Mouse (Mus musculus) heart, postnatal 0 days (tissue): ENCODE data around the gene Hsd17b14. TPM values are rescaled to one million over a fixed set of nuclear protein-coding genes. Genes with fewer than 3 reads are reported as not detected.

Experiments used
- ATAC-seq: fragments of 200-750 bp; cut with Nextera tagmentation; 2 replicates; pipeline ENCODE4 v1.8.0; 2017; ENCODE audit warnings: low read depth, moderate number of reproducible peaks, moderate library complexity; ENCODE audit not compliant: insufficient read depth
- DNase-seq: peaks from one replicate; pipeline ENCODE4 v3.0.0-alpha.2; 2016; ENCODE audit warnings: low spot score
- H3K27ac ChIP-seq: fragments of 300-500 bp; sonication (generic); 2 replicates; pipeline ENCODE4 v1.5.1; 2014; ENCODE audit warnings: low read depth, mild to moderate bottlenecking
- H3K27me3 ChIP-seq: fragments of 300-500 bp; sonication (generic); 2 replicates; pipeline ENCODE4 v1.6.1; 2014; ENCODE audit warnings: low read length, mixed read lengths; ENCODE audit not compliant: control insufficient read depth, insufficient read depth
- H3K36me3 ChIP-seq: fragments of 300-500 bp; sonication (generic); replicated peaks from 2 replicates; pipeline ENCODE4 v1.6.1; 2014; ENCODE audit warnings: low read length, mixed read lengths; ENCODE audit not compliant: control insufficient read depth, insufficient read depth
- H3K4me1 ChIP-seq: fragments of 300-500 bp; sonication (generic); 2 replicates; pipeline ENCODE4 v1.6.1; 2014; ENCODE audit warnings: antibody characterized with exemption; ENCODE audit not compliant: control insufficient read depth, insufficient read depth
- H3K4me2 ChIP-seq: fragments of 300-500 bp; sonication (generic); 2 replicates; pipeline ENCODE4 v1.6.1; 2014; ENCODE audit warnings: low read depth, mild to moderate bottlenecking, low read length, moderate library complexity
- H3K4me3 ChIP-seq: fragments of 300-500 bp; sonication (generic); 2 replicates; pipeline ENCODE4 v1.5.1; 2014; ENCODE audit warnings: low read depth, low read length
- H3K9ac ChIP-seq: fragments of 300-500 bp; sonication (generic); replicated peaks from 2 replicates; pipeline ENCODE4 v1.6.1; 2014; ENCODE audit warnings: low read depth, low read length, mixed read lengths
- H3K9me3 ChIP-seq: fragments of 300-500 bp; sonication (generic); replicated peaks from 2 replicates; pipeline ENCODE4 v1.6.1; 2016; ENCODE audit warnings: low read length; ENCODE audit not compliant: control insufficient read depth
- CTCF ChIP-seq: IDR thresholded peaks from 2 replicates; pipeline ENCODE4 v1.5.1; 2016; ENCODE audit warnings: antibody characterized with exemption, control low read depth, low read depth
- EP300 ChIP-seq: IDR thresholded peaks from 2 replicates; pipeline ENCODE4 v1.6.1; 2016; ENCODE audit warnings: antibody characterized with exemption, low read depth
- WGBS: fragments of 180-500 bp; shearing (Covaris S2); extraction: QIAGEN DNeasy Blood & Tissue Kit; methylation state at CpG from one replicate; pipeline ENCODE4 v1.1.7; 2014; 5-methylcytosine and 5-hydroxymethylcytosine counted together
- polyA plus RNA-seq: library from polyadenylated mRNA; unstranded; fragments of >200 nt; fragmentation: Nextera tagmentation; extraction: Ambion mirVana; gene quantifications from 2 replicates; pipeline ENCODE4 v1.2.1, GENCODE M21; 2015
- total RNA-seq: library from RNA; depleted of rRNA; stranded (reverse); fragments of >200 nt; gene quantifications from 2 replicates; pipeline ENCODE4 v1.2.3, GENCODE M21; 2014; ENCODE audit warnings: low replicate concordance; rRNA removed

The Hsd17b14 gene
- total and polyA plus RNA-seq, 2 experiments from 2014 or later = 0.11 TPM; not detected in 1

DNA sequence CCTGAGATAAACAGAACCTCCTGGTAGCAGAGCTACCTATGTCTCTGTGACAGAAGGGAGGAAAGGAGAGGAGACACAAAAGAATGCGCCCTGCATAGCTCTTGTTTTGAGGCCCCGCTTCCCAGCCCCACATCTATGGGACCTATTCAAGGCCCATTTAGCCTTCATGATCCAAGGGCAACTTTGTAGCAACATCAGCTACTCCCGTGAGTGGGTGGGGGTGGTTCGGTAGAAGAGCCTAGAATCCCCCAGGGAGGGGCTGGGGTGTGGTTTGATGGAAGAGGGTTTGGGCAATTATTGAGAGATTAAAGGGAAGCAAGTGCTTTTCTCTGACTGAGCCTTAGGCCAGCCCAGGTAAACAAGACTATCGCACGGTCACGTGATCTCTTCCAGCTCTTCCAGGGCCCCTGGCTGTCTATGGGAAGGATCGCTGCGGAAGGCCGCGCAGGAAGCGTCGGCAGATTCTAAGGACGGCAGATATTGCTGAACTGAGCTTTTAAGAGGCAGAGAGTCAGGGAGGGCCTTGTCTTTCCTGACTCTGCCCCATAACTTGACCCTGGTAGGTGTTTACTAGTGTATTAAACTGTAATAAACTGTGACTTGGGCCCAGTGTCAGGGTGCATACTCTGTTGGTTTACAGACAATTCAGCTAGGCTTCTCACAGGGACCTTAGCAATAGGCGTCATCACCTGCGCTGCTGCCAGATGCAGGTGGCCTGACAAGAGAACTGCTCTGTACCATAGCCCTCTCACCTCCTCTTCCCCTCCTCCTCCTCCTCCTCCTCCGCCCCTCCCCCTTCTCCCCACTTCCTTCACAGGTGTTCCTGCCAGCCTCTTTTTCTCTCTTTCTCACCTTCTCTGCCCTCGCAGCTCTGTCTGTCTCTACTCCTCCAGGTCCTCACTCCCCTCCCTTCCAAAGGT, 44.5 kb downstream of the Hsd17b14 start:
- DNase-seq (no peak), ATAC-seq (no peak)
- no peak for TF ChIP-seq CTCF
- no peak for TF ChIP-seq EP300
- Histone ChIP-seq H3K9me3 (no peaks in the 10 kb centered on the region), H3K27me3 (no peaks in the 10 kb centered on the region), H3K4me1 (no peaks in the 10 kb centered on the region; the same call in 1 of the 2 replicates), H3K9ac (no peak overlapping the region), H3K27ac (no peak overlapping the region), H3K4me2 (no peak overlapping the region), H3K36me3 (no peaks in the 10 kb centered on the region), H3K4me3 (no peak overlapping the region)
- WGBS = 43% methylated on average over 18 of the region's 18 CpGs

DNA sequence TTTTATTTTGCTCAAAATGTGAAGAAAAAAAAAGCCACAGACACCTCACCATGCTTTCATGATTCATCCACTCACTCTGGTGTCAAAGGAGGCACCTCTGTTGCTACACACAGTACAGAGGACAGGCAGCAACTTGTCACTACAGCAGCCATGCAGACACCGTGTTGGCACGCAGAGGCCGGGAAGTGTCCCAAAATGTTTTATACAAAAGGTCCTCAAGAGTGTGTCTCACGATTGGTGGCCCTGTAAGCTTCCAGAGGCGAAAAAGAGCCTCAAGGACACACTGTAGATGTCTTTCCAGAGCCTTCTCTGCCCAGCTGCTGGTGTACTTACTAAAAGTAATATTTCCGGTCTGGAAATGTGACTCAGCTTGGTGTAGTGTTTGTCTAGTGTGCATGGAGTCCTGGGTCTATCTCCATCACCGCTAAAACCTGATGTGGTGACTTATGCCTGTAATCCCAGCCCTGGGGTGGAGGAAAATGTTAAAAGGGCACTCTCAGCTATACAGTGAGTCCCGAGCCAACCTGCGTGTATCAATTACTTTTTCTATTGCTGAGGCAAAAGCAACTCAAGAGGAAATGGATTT, 51.1 kb downstream of the Hsd17b14 start:
- no peaks in the 10 kb centered on the region for H3K9me3 ChIP-seq
- 68% methylated on average over 9 of the region's 9 CpGs for WGBS
- DNase-seq (no peak), ATAC-seq (no peak)
- no peak overlapping the region for H3K9ac ChIP-seq
- H3K4me1 ChIP-seq = no peaks in the 10 kb centered on the region
- H3K36me3 ChIP-seq = no peaks in the 10 kb centered on the region
- no peak overlapping the region for H3K4me3 ChIP-seq
- no peak overlapping the region for H3K4me2 ChIP-seq
- no peak overlapping the region for H3K27ac ChIP-seq
- H3K27me3 ChIP-seq = no peaks in the 10 kb centered on the region
- TF ChIP-seq CTCF = no peak
- no peak for TF ChIP-seq EP300

DNA sequence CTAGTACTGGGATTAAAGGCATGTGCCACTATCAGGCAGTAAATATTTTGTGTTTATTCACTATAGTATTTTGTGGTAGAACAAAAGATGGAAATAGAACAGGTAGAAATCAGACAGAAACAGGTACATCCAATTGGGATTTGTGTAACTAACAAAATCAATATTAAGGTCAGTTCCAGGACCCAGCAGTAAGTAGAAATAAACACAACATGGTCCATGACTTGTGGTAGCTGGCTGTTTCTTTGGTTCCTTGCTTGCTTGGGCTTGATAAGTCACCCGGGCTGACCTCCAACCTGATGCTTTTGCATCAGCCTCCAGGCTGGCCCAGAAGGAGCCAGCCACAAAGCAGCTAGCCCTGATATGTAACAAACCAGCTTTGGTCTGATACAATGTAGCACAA, 54.8 kb downstream of the Hsd17b14 start:
- H3K9ac ChIP-seq = no peak overlapping the region
- H3K9me3 ChIP-seq = no peaks in the 10 kb centered on the region
- TF ChIP-seq CTCF = no peak
- TF ChIP-seq EP300 = no peak
- no peak overlapping the region for H3K4me3 ChIP-seq
- no peaks in the 10 kb centered on the region for H3K4me1 ChIP-seq
- no peak overlapping the region for H3K4me2 ChIP-seq
- no peak for DNase-seq
- WGBS = 48% methylated on average over 1 of the region's 1 CpGs
- H3K27me3 ChIP-seq = no peaks in the 10 kb centered on the region
- no peak for ATAC-seq
- no peak overlapping the region for H3K27ac ChIP-seq
- H3K36me3 ChIP-seq = no peaks in the 10 kb centered on the region

DNA sequence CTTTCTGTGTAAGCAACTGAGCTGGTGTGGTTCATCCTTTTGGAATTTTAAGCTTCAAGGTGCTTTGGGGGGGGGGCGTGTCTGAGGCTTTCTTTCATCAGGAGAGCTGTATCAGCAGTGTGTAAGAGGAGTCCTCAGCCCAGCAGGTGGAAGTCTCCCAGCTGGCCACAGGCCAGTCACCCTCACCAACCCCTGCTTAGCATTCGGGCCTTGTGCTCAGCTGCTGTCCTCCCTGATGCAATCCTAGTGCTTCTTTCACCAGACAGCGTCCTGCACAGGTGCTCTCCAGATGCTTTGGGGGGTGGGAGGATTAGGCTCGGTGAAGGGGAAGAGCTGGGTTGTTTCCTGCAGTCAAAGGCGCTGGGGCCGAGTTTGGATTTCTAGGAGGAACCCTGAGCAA, 61.6 kb downstream of the Hsd17b14 start:
- Histone ChIP-seq H3K4me3 (no peak overlapping the region), H3K4me2 (no peak overlapping the region), H3K4me1 (no peaks in the 10 kb centered on the region), H3K9ac (no peak overlapping the region), H3K36me3 (no peaks in the 10 kb centered on the region), H3K9me3 (no peaks in the 10 kb centered on the region), H3K27me3 (peaks cover 43% of the 10 kb centered on the region), H3K27ac (no peak overlapping the region)
- DNase-seq (no peak), ATAC-seq (no peak; the same call in 1 of the 2 replicates)
- TF ChIP-seq EP300 (no peak), CTCF (no peak)
- WGBS = 26% methylated on average over 6 of the region's 6 CpGs

DNA sequence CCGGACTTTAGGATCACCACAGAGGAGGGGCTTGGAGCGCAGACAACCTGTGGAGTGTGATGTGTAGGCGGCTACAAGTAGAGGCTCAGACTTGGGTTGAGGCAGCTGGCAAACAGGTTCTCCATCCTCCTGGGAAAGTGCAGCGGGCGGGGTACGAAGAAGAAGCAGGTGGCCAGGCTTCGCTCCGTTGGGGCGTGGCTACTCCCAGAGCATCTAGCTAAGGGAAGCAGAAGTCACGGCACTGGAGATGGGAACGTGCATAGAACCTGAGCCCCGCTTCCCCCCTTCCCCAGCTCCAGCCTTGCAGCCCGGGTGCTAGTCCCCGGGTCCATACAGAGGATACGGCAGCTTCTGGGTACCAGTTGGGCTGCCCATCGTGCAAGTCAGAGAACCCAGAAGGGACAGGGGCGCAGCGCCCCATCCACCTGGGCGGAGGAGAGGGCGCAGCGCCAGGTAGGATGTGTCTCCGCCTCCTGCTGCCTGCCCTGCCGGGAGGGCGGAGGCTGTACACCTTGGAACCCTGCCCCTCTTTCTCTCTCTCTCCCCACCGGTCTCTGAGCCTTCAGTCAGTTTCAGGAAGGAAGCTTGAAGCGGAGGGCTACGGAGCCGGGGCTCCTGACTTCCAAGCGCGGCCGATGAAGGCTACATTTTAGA, 62.5 kb downstream of the Hsd17b14 start, which contains the start of gene Fut1:
Gene Fut1, plus strand, starts transcription at position 248 of the 654 bp plus-strand sequence.
- Histone ChIP-seq H3K9me3 (no peaks in the 10 kb centered on the region), H3K27me3 (peaks cover 43% of the 10 kb centered on the region)

More for the DNA sequence above, 62.5 kb downstream of the Hsd17b14 start, which contains the start of gene Fut1:
- ATAC-seq (no peak), DNase-seq (no peak)
- Histone ChIP-seq H3K4me3 (no peak within 1 kb of the TSS), H3K27ac (no peak within 1 kb of the TSS), H3K36me3 (no peaks in the 10 kb centered on the region), H3K9ac (no peak within 1 kb of the TSS), H3K4me2 (no peak within 1 kb of the TSS), H3K4me1 (no peaks in the 10 kb centered on the region)
- TF ChIP-seq EP300 = no peak
- no peak for TF ChIP-seq CTCF
- WGBS = 12% methylated on average over 29 of the region's 31 CpGs

Other genes with a start within 250 kb of the Hsd17b14 start
Only the 30 nearest of the 35 such genes appear.
- 0.46 TPM in 1 of 2 replicates, not detected in the other for gene Lin7b, start 184.3 kb upstream of the Hsd17b14 start, total RNA-seq
- 2.2 and 2.3 TPM in 2 replicates for gene Lin7b, start 184.3 kb upstream of the Hsd17b14 start, polyA plus RNA-seq
- gene Snrnp70, start 159.2 kb upstream of the Hsd17b14 start, total RNA-seq = 141 and 162 TPM in 2 replicates
- 79.7 and 80.3 TPM in 2 replicates for gene Snrnp70, start 159.2 kb upstream of the Hsd17b14 start, polyA plus RNA-seq
- gene Kcna7, start 149.2 kb upstream of the Hsd17b14 start, total RNA-seq = 1.4 and 4.6 TPM in 2 replicates
- 0.42 and 0.54 TPM in 2 replicates for gene Kcna7, start 149.2 kb upstream of the Hsd17b14 start, polyA plus RNA-seq
- gene Ntf5, start 141.2 kb upstream of the Hsd17b14 start, total RNA-seq = 2.2 TPM in 1 of 2 replicates, not detected in the other
- gene Ntf5, start 141.2 kb upstream of the Hsd17b14 start, polyA plus RNA-seq = 0.15 and 0.21 TPM in 2 replicates
- gene Lhb, start 134.1 kb upstream of the Hsd17b14 start, total RNA-seq = 0.27 TPM in 1 of 2 replicates, not detected in the other
- gene Lhb, start 134.1 kb upstream of the Hsd17b14 start, polyA plus RNA-seq = not detected in 2 replicates
- 109 and 123 TPM in 2 replicates for gene Gys1, start 120.0 kb upstream of the Hsd17b14 start, total RNA-seq
- 68.3 and 70.4 TPM in 2 replicates for gene Gys1, start 120.0 kb upstream of the Hsd17b14 start, polyA plus RNA-seq
- 76.9 and 106 TPM in 2 replicates for gene Ruvbl2, start 116.8 kb upstream of the Hsd17b14 start, total RNA-seq
- 31.0 and 34.2 TPM in 2 replicates for gene Ruvbl2, start 116.8 kb upstream of the Hsd17b14 start, polyA plus RNA-seq
- gene Ftl1, start 95.0 kb upstream of the Hsd17b14 start, total RNA-seq = 1,107 and 1,211 TPM in 2 replicates
- gene Ftl1, start 95.0 kb upstream of the Hsd17b14 start, polyA plus RNA-seq = 2,163 and 2,221 TPM in 2 replicates
- 48.1 and 88.1 TPM in 2 replicates for gene Bax, start 88.0 kb upstream of the Hsd17b14 start, total RNA-seq
- 99.2 and 101 TPM in 2 replicates for gene Bax, start 88.0 kb upstream of the Hsd17b14 start, polyA plus RNA-seq
- gene Tulp2, start 73.0 kb upstream of the Hsd17b14 start, total RNA-seq = not detected in 2 replicates
- gene Tulp2, start 73.0 kb upstream of the Hsd17b14 start, polyA plus RNA-seq = 0.15 and 0.20 TPM in 2 replicates
- gene Gm45808, start 68.1 kb upstream of the Hsd17b14 start, total RNA-seq = 14.2 TPM in 1 of 2 replicates, not detected in the other
- 0.18 TPM in 1 of 2 replicates, not detected in the other for gene Gm45808, start 68.1 kb upstream of the Hsd17b14 start, polyA plus RNA-seq
- 3.4 and 5.6 TPM in 2 replicates for gene Dhdh, start 66.1 kb upstream of the Hsd17b14 start, total RNA-seq
- 5.1 and 5.3 TPM in 2 replicates for gene Dhdh, start 66.1 kb upstream of the Hsd17b14 start, polyA plus RNA-seq
- 78.4 and 107 TPM in 2 replicates for gene Nucb1, start 44.5 kb upstream of the Hsd17b14 start, total RNA-seq
- gene Nucb1, start 44.5 kb upstream of the Hsd17b14 start, polyA plus RNA-seq = 108 and 110 TPM in 2 replicates
- 10.6 and 28.8 TPM in 2 replicates for gene Ppp1r15a, start 28.6 kb upstream of the Hsd17b14 start, total RNA-seq
- gene Ppp1r15a, start 28.6 kb upstream of the Hsd17b14 start, polyA plus RNA-seq = 19.2 and 22.8 TPM in 2 replicates
- gene Plekha4, start 28.6 kb upstream of the Hsd17b14 start, total RNA-seq = 1.3 and 3.4 TPM in 2 replicates
- 0.78 and 1.2 TPM in 2 replicates for gene Plekha4, start 28.6 kb upstream of the Hsd17b14 start, polyA plus RNA-seq
- gene Bcat2, start 15.3 kb downstream of the Hsd17b14 start, total RNA-seq = 70.6 and 97.2 TPM in 2 replicates
- 73.7 and 74.8 TPM in 2 replicates for gene Bcat2, start 15.3 kb downstream of the Hsd17b14 start, polyA plus RNA-seq
- not detected in 2 replicates for gene Fgf21, start 60.6 kb downstream of the Hsd17b14 start, total RNA-seq
- gene Fgf21, start 60.6 kb downstream of the Hsd17b14 start, polyA plus RNA-seq = 0.12 TPM in 1 of 2 replicates, not detected in the other
- gene Fut1, start 62.4 kb downstream of the Hsd17b14 start, total RNA-seq = not detected in 2 replicates
- not detected in 2 replicates for gene Fut1, start 62.4 kb downstream of the Hsd17b14 start, polyA plus RNA-seq
- 0.53 TPM in 1 of 2 replicates, not detected in the other for gene Izumo1, start 66.9 kb downstream of the Hsd17b14 start, total RNA-seq
- gene Izumo1, start 66.9 kb downstream of the Hsd17b14 start, polyA plus RNA-seq = 0.11 and 0.23 TPM in 2 replicates
- 68.8 and 77.6 TPM in 2 replicates for gene Rasip1, start 72.6 kb downstream of the Hsd17b14 start, total RNA-seq
- gene Rasip1, start 72.6 kb downstream of the Hsd17b14 start, polyA plus RNA-seq = 13.7 and 14.3 TPM in 2 replicates
- 5.6 and 6.5 TPM in 2 replicates for gene Mamstr, start 85.1 kb downstream of the Hsd17b14 start, total RNA-seq
- 7.2 and 7.7 TPM in 2 replicates for gene Mamstr, start 85.1 kb downstream of the Hsd17b14 start, polyA plus RNA-seq
- not detected in 2 replicates for gene Fut2, start 111.5 kb downstream of the Hsd17b14 start, total RNA-seq
- gene Fut2, start 111.5 kb downstream of the Hsd17b14 start, polyA plus RNA-seq = 1.5 and 1.7 TPM in 2 replicates
- not detected in 2 replicates for gene Ntn5, start 129.1 kb downstream of the Hsd17b14 start, total RNA-seq
- gene Ntn5, start 129.1 kb downstream of the Hsd17b14 start, polyA plus RNA-seq = 0.11 TPM in 1 of 2 replicates, not detected in the other
- gene Sec1, start 139.5 kb downstream of the Hsd17b14 start, total RNA-seq = 0.62 and 1.3 TPM in 2 replicates
- 0.16 and 0.33 TPM in 2 replicates for gene Sec1, start 139.5 kb downstream of the Hsd17b14 start, polyA plus RNA-seq
- gene Car11, start 144.9 kb downstream of the Hsd17b14 start, total RNA-seq = 1.6 and 3.0 TPM in 2 replicates
- gene Car11, start 144.9 kb downstream of the Hsd17b14 start, polyA plus RNA-seq = 2.5 and 2.8 TPM in 2 replicates
- 29.3 and 37.4 TPM in 2 replicates for gene Dbp, start 150.2 kb downstream of the Hsd17b14 start, total RNA-seq
- gene Dbp, start 150.2 kb downstream of the Hsd17b14 start, polyA plus RNA-seq = 21.9 and 24.9 TPM in 2 replicates
- gene Rpl18, start 160.6 kb downstream of the Hsd17b14 start, total RNA-seq = 1,259 and 1,310 TPM in 2 replicates
- gene Rpl18, start 160.6 kb downstream of the Hsd17b14 start, polyA plus RNA-seq = 479 and 486 TPM in 2 replicates
- 19.5 and 23.3 TPM in 2 replicates for gene Sphk2, start 163.1 kb downstream of the Hsd17b14 start, total RNA-seq
- gene Sphk2, start 163.1 kb downstream of the Hsd17b14 start, polyA plus RNA-seq = 11.1 and 11.4 TPM in 2 replicates
- not detected in 2 replicates for gene Fam83e, start 166.3 kb downstream of the Hsd17b14 start, total RNA-seq
- 0.07 and 0.26 TPM in 2 replicates for gene Fam83e, start 166.3 kb downstream of the Hsd17b14 start, polyA plus RNA-seq
- gene Spaca4, start 170.9 kb downstream of the Hsd17b14 start, total RNA-seq = not detected in 2 replicates
- gene Spaca4, start 170.9 kb downstream of the Hsd17b14 start, polyA plus RNA-seq = not detected in 2 replicates